39 mouse cellular contexts compared by ENCODE assay signal in the genomic region with DNA sequence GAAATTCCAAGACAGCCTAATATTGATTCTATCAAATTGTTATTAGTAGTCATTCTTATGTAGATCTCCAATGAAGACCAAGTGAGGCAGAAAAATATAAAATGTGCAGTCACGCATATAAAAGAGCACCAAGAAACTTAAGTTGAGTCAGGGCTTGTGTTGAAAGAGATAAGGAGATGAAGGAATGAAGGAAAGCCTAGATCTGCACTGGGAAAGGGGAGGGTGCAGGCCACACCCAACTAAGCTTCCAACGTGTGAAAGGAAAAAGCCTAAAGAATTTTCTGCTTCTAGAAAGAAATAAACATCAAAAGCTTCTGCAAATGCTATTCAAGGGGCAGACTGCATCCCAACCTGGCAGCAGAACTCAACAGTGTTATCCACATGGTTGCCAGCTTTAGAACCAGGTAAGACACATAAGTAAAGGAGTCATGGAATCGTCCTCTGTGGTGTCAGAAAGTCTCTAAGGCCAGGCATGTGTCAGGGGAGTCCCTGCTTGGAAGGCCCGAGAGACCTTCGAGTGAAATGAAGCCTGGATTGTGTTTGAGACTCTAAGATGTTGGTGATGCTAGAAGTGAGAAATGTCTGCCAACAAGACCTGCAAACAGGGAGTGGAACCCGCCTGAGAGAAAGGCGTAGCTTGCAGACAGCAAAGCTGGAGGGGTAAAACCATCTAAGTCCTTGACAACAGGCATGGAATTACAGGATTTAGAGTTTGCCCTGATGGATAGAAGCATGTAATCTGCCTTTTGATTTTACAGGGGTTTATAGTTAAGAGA. TPM values are rescaled to one million over a fixed set of nuclear protein-coding genes. Genes with fewer than 3 reads are reported as not detected.
DNase-seq lines count a peak whose midpoint lies in the region; ATAC-seq and TF ChIP-seq lines count a peak whose summit lies in the region.
"Had no signal": no experiment of that assay in that cellular context is flagged by ENCODE, and none has a peak within 500 bp of the region (broad histone marks: within the 10 kb centered on the region; RNA-seq: fewer than 3 reads in every experiment).

No protein-coding gene starts in this region.

- H3K4me3 ChIP-seq in liver, embryonic 14.5 days (ENCODE audit: insufficient read depth in 1 of 2, low read depth in 2 of 2, low read length in 2 of 2): no peak overlapping the region
- H3K4me3 ChIP-seq in gastrocnemius, adult 2 months: no peak overlapping the region
- H3K4me3 ChIP-seq in kidney, embryonic 15.5 days (replicated peaks): no peak overlapping the region
- H3K4me3 ChIP-seq: embryonic facial prominence, embryonic 15.5 days; forebrain, embryonic 12.5 days; heart, embryonic 10.5 days; hindbrain, embryonic 13.5 days; left cerebral cortex, adult 2 months; limb, embryonic 12.5 days; midbrain, embryonic 10.5 days; midbrain, embryonic 15.5 days; neural tube, embryonic 15.5 days had no signal

- no peaks in the 10 kb centered on the region for H3K9me3 ChIP-seq in liver, embryonic 14.5 days (ENCODE audit: control insufficient read depth, low read length)
- H3K9me3 ChIP-seq in kidney, embryonic 15.5 days (replicated peaks): no peaks in the 10 kb centered on the region
- H3K9me3 ChIP-seq: embryonic facial prominence, embryonic 15.5 days; forebrain, embryonic 12.5 days; heart, embryonic 10.5 days; hindbrain, embryonic 13.5 days; limb, embryonic 12.5 days; midbrain, embryonic 10.5 days; midbrain, embryonic 15.5 days; neural tube, embryonic 15.5 days had no signal

- no peak overlapping the region for H3K9ac ChIP-seq in liver, embryonic 14.5 days (replicated peaks)
- H3K9ac ChIP-seq in kidney, embryonic 15.5 days: no peak overlapping the region
- H3K9ac ChIP-seq: embryonic facial prominence, embryonic 15.5 days; forebrain, embryonic 12.5 days; forebrain, postnatal 0 days; hindbrain, embryonic 13.5 days; limb, embryonic 12.5 days; midbrain, embryonic 15.5 days; neural tube, embryonic 15.5 days had no signal

- H3K4me1 ChIP-seq in liver, embryonic 14.5 days (replicated peaks; ENCODE audit: control insufficient read depth in 2 of 2, insufficient read depth in 2 of 2, low read length in 1 of 2): peaks cover 24 to 29% of the 10 kb centered on the region in 2 experiments
- no peaks in the 10 kb centered on the region for H3K4me1 ChIP-seq in kidney, embryonic 15.5 days
- H3K4me1 ChIP-seq: embryonic facial prominence, embryonic 15.5 days; forebrain, embryonic 12.5 days; heart, embryonic 10.5 days; hindbrain, embryonic 13.5 days; limb, embryonic 12.5 days; midbrain, embryonic 10.5 days; midbrain, embryonic 15.5 days; neural tube, embryonic 15.5 days had no signal

- DNase-seq in spleen, adult 12 weeks (ENCODE audit: low spot score): peak; percentile 12
- DNase-seq in spleen, postnatal 14 days (ENCODE audit: low spot score in 2 of 2): no peak
- peak; percentile 44 to 60 (median 57) for DNase-seq in liver, embryonic 14.5 days (ENCODE audit: low read depth in 3 of 3, low spot score in 3 of 3)
- DNase-seq in gastrocnemius, adult 2 months: no peak
- DNase-seq in right cerebral cortex, postnatal 36 days (ENCODE audit: low spot score in 2 of 2): no peak
- DNase-seq: adrenal gland, postnatal 36 days; cerebellum, adult 11 months; cerebellum, adult 9-11 months; forebrain, postnatal 0 days; gastrocnemius, postnatal 10 days; heart, postnatal 4 days; kidney, adult 8-10 months; kidney, postnatal 10 days; lung, adult 18-20 months; retina, postnatal 1 day; right cerebral cortex, postnatal 25 days; thymus, adult 2 months; thymus, postnatal 36 days had no signal

- WGBS in liver, embryonic 14.5 days (ENCODE audit: insufficient replicate concordance): 49% methylated on average over 7 of the region's 7 CpGs
- 82% methylated on average over 7 of the region's 7 CpGs for WGBS in kidney, embryonic 15.5 days

- peak; percentile 95 for ATAC-seq in erythroid progenitor cell, adult 5-6 weeks (replicated peaks; ENCODE audit: low FRiP score, poor library complexity, severe bottlenecking)
- peak; percentile 90 for ATAC-seq in liver, embryonic 14.5 days (ENCODE audit: insufficient read depth)
- ATAC-seq in megakaryocyte-erythroid progenitor cell, adult 5-6 weeks (replicated peaks; ENCODE audit: low FRiP score, low TSS enrichment, poor library complexity, severe bottlenecking): 0 out of 2 replicates have a peak, but pooled peaks have one; percentile 39
- no peak for ATAC-seq in kidney, embryonic 15.5 days (replicated peaks; ENCODE audit: low FRiP score)
- ATAC-seq: forebrain, postnatal 0 days; intestine, embryonic 16.5 days; lung, postnatal 0 days; midbrain, embryonic 15.5 days had no signal

- TF ChIP-seq CTCF in liver, embryonic 14.5 days (IDR thresholded peaks at IDR 0.05; ENCODE audit: low read depth): no peak
- TF ChIP-seq CTCF in gastrocnemius, adult 2 months (IDR thresholded peaks at IDR 0.05): no peak

- no peaks in the 10 kb centered on the region for H3K36me3 ChIP-seq in liver, embryonic 14.5 days (replicated peaks; ENCODE audit: control insufficient read depth, insufficient read depth, low read depth)
- no peaks in the 10 kb centered on the region for H3K36me3 ChIP-seq in kidney, embryonic 15.5 days
- H3K36me3 ChIP-seq: embryonic facial prominence, embryonic 15.5 days; forebrain, embryonic 12.5 days; heart, embryonic 10.5 days; hindbrain, embryonic 13.5 days; limb, embryonic 12.5 days; midbrain, embryonic 10.5 days; midbrain, embryonic 15.5 days; neural tube, embryonic 15.5 days had no signal

- no peaks in the 10 kb centered on the region for H3K27me3 ChIP-seq in liver, embryonic 14.5 days (ENCODE audit: control insufficient read depth, insufficient read depth, low read length)
- no peaks in the 10 kb centered on the region for H3K27me3 ChIP-seq in kidney, embryonic 15.5 days
- H3K27me3 ChIP-seq: embryonic facial prominence, embryonic 15.5 days; forebrain, embryonic 12.5 days; hindbrain, embryonic 13.5 days; limb, embryonic 12.5 days; midbrain, embryonic 15.5 days; neural tube, embryonic 15.5 days had no signal

- H3K27ac ChIP-seq in liver, embryonic 14.5 days: peak overlapping the region; percentile 3; the same call in 1 of the 2 replicates
- H3K27ac ChIP-seq in gastrocnemius, adult 2 months: no peak overlapping the region
- no peak overlapping the region for H3K27ac ChIP-seq in kidney, embryonic 15.5 days
- H3K27ac ChIP-seq: embryonic facial prominence, embryonic 15.5 days; forebrain, embryonic 12.5 days; heart, embryonic 10.5 days; hindbrain, embryonic 13.5 days; left cerebral cortex, adult 2 months; limb, embryonic 12.5 days; macrophage; midbrain, embryonic 10.5 days; midbrain, embryonic 15.5 days; neural tube, embryonic 15.5 days had no signal

- H3K4me2 ChIP-seq in liver, embryonic 14.5 days (ENCODE audit: low read depth): peak overlapping the region; percentile 19
- no peak overlapping the region for H3K4me2 ChIP-seq in kidney, embryonic 15.5 days
- H3K4me2 ChIP-seq: embryonic facial prominence, embryonic 15.5 days; forebrain, embryonic 12.5 days; hindbrain, embryonic 13.5 days; limb, embryonic 12.5 days; midbrain, embryonic 15.5 days; neural tube, embryonic 15.5 days had no signal

- intact Hi-C loops in gastrocnemius, adult 2 months (cut with DNase I): no loop called here

- peak; percentile 33; the same call in 1 of the 2 replicates for TF ChIP-seq EP300 in liver, embryonic 14.5 days (IDR thresholded peaks at IDR 0.05; ENCODE audit: low read depth)

RNA-seq across cellular contexts. Expression of gene Nrip3, which starts 14.1 kb away (rescaled TPM):
- total RNA-seq in erythroid progenitor cell, adult 5-6 weeks (2015; ENCODE audit: low replicate concordance): 18.9 and 22.0 TPM in 2 replicates
- total RNA-seq in erythroid progenitor cell, adult 5-6 weeks (2017; ENCODE audit: low replicate concordance): 25.0 and 38.0 TPM in 2 replicates
- 0.10 and 0.22 TPM in 2 replicates for polyA plus RNA-seq in liver, embryonic 14.5 days (2012; rRNA removed)
- polyA plus RNA-seq in liver, embryonic 14.5 days (2014; fragmentation: Nextera tagmentation; extraction: Ambion mirVana): 0.13 and 0.23 TPM in 2 replicates
- total RNA-seq in megakaryocyte-erythroid progenitor cell, adult 5-6 weeks (2014; fragmentation: Nextera tagmentation): not detected in 2 replicates
- not detected in 2 replicates for total RNA-seq in megakaryocyte-erythroid progenitor cell, adult 5-6 weeks (2017)
- not detected for total RNA-seq in gastrocnemius, adult 2 months (2021)
- 0.53 and 0.57 TPM in 2 replicates for polyA plus RNA-seq in kidney, embryonic 15.5 days (2015; fragmentation: Nextera tagmentation; extraction: Ambion mirVana)
- total RNA-seq: granulocyte monocyte progenitor cell, adult 5-6 weeks had no signal
- polyA plus RNA-seq: macrophage had no signal

RNA-seq across cellular contexts. Expression of gene Tmem9b, which starts 15.1 kb away (rescaled TPM):
- 57.8 and 63.1 TPM in 2 replicates for total RNA-seq in erythroid progenitor cell, adult 5-6 weeks (2015; ENCODE audit: low replicate concordance)
- 22.2 and 22.6 TPM in 2 replicates for total RNA-seq in erythroid progenitor cell, adult 5-6 weeks (2017; ENCODE audit: low replicate concordance)
- polyA plus RNA-seq in liver, embryonic 14.5 days (2012; rRNA removed): 14.3 and 15.9 TPM in 2 replicates
- polyA plus RNA-seq in liver, embryonic 14.5 days (2014; fragmentation: Nextera tagmentation; extraction: Ambion mirVana): 40.8 and 41.0 TPM in 2 replicates
- 24.3 and 26.4 TPM in 2 replicates for total RNA-seq in megakaryocyte-erythroid progenitor cell, adult 5-6 weeks (2014; fragmentation: Nextera tagmentation)
- 16.2 and 24.6 TPM in 2 replicates for total RNA-seq in megakaryocyte-erythroid progenitor cell, adult 5-6 weeks (2017)
- total RNA-seq in gastrocnemius, adult 2 months (2021): 10 to 100 TPM; 28.1 to 30.4 TPM
- polyA plus RNA-seq in kidney, embryonic 15.5 days (2015; fragmentation: Nextera tagmentation; extraction: Ambion mirVana): 52.0 and 55.4 TPM in 2 replicates

RNA-seq across cellular contexts. Expression of gene Ascl3, which starts 36.2 kb away (rescaled TPM):
- not detected in 2 replicates for total RNA-seq in erythroid progenitor cell, adult 5-6 weeks (2015; ENCODE audit: low replicate concordance)
- total RNA-seq in erythroid progenitor cell, adult 5-6 weeks (2017; ENCODE audit: low replicate concordance): not detected in 2 replicates
- not detected in 2 replicates for polyA plus RNA-seq in liver, embryonic 14.5 days (2012; rRNA removed)
- not detected in 2 replicates for polyA plus RNA-seq in liver, embryonic 14.5 days (2014; fragmentation: Nextera tagmentation; extraction: Ambion mirVana)
- not detected in 2 replicates for total RNA-seq in megakaryocyte-erythroid progenitor cell, adult 5-6 weeks (2014; fragmentation: Nextera tagmentation)
- 2.1 TPM in 1 of 2 replicates, not detected in the other for total RNA-seq in megakaryocyte-erythroid progenitor cell, adult 5-6 weeks (2017)
- total RNA-seq in gastrocnemius, adult 2 months (2021): not detected
- polyA plus RNA-seq in kidney, embryonic 15.5 days (2015; fragmentation: Nextera tagmentation; extraction: Ambion mirVana): 0.24 TPM in 1 of 2 replicates, not detected in the other
- total RNA-seq: adrenal gland, postnatal 36 days; common myeloid progenitor, adult 5-6 weeks; forebrain, postnatal 0 days; gastrocnemius, postnatal 10 days; granulocyte monocyte progenitor cell, adult 5-6 weeks; heart, postnatal 4 days; layer of hippocampus, postnatal 10 days; left cerebral cortex, adult 2 months; left cerebral cortex, postnatal 25 days had no signal
- polyA plus RNA-seq: forebrain, embryonic 12.5 days; forebrain, postnatal 0 days; heart, embryonic 10.5 days; heart, embryonic 16.5 days; limb, embryonic 12.5 days; macrophage; midbrain, embryonic 10.5 days had no signal

RNA-seq across cellular contexts. Expression of gene BC051019, which starts 44.1 kb away (rescaled TPM):
- total RNA-seq in erythroid progenitor cell, adult 5-6 weeks (2015; ENCODE audit: low replicate concordance): not detected in 2 replicates
- not detected in 2 replicates for total RNA-seq in erythroid progenitor cell, adult 5-6 weeks (2017; ENCODE audit: low replicate concordance)
- 0.03 and 0.07 TPM in 2 replicates for polyA plus RNA-seq in liver, embryonic 14.5 days (2012; rRNA removed)
- polyA plus RNA-seq in liver, embryonic 14.5 days (2014; fragmentation: Nextera tagmentation; extraction: Ambion mirVana): 0.11 and 0.19 TPM in 2 replicates
- not detected in 2 replicates for total RNA-seq in megakaryocyte-erythroid progenitor cell, adult 5-6 weeks (2014; fragmentation: Nextera tagmentation)
- total RNA-seq in megakaryocyte-erythroid progenitor cell, adult 5-6 weeks (2017): not detected in 2 replicates
- not detected for total RNA-seq in gastrocnemius, adult 2 months (2021)
- polyA plus RNA-seq in kidney, embryonic 15.5 days (2015; fragmentation: Nextera tagmentation; extraction: Ambion mirVana): 0.19 TPM in 1 of 2 replicates, not detected in the other
- total RNA-seq: adrenal gland, adult 18-20 months; adrenal gland, postnatal 36 days; common myeloid progenitor, adult 5-6 weeks; gastrocnemius, postnatal 10 days; granulocyte monocyte progenitor cell, adult 5-6 weeks; heart, postnatal 4 days; left cerebral cortex, adult 2 months; left cerebral cortex, postnatal 25 days had no signal
- polyA plus RNA-seq: forebrain, embryonic 12.5 days; heart, embryonic 10.5 days; intestine, embryonic 16.5 days; macrophage; neural tube, embryonic 15.5 days had no signal

Comparison
In these comparisons a context has a peak if more than half of its experiments do, and no peak if none do; other contexts are left out.
1. DNase-seq: peak in spleen, adult 12 weeks (single experiment) and liver, embryonic 14.5 days (3 of 3); none in spleen, postnatal 14 days (0 of 2), gastrocnemius, adult 2 months (single experiment) and right cerebral cortex, postnatal 36 days (0 of 2).
2. RNA of gene Nrip3, which starts 14.1 kb away (total RNA-seq): 18.9 to 38.0 TPM in erythroid progenitor cell, adult 5-6 weeks; not detected in megakaryocyte-erythroid progenitor cell, adult 5-6 weeks and not detected in gastrocnemius, adult 2 months; every median in the first group is over 10 times any median in the second.